Mouse (Mus musculus): ENCODE data around the gene Mib2.
"Not testable (repeated sequence)": the region's sequence is repeated elsewhere in the genome, so short reads cannot be mapped to it uniquely, and the experiment has no call there.

Mib2 gene

DNA sequence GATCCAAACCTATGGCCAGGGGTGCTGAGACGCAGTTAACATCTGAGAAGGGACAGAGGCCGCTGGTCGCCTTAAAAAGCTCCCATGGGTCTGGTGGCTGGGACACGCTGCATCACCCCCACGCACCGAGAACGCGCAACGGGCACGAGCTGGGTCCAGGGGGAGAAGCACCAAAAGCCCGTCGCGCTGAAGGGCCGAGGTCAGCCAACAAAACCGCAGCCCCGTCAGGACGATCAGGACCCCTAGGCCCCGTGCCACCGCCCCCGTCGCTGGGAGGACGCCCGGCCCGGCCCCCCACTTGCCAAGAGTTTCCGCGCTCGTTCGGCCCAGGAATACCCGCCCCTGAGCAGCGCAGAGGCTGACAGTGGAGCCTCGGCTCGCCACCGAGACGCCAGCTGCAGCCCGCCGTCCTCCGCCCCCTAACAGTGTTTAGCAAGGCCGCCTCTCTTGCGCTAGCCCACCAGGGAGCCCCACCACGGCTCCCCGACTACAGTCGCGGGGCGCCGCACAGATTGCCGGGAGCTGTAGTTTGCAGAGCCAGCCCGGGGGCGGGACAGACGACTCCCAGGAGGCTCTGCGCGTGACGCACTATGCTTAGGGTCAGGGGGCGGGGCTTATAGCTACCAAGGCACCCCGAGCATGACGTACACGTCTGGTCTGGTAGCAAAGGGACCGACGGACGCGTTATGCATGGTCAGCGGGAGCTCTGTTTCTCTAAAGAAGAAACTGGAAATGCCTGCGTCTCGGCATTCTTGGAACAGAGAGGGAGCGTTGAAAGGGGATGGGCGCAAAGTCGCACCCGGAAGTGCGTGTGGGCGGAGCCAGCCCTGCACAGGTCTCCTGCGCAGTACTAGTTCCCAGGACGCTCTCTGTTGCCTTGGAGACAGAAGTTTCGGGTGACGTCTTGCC, at the start of gene Mib2:
Mib2 (minus strand) TSS at position 510 of the 909 bp plus-strand sequence.
- peak; percentile 97 to 98 for DNase-seq (ENCODE audit: low spot score in 2 of 2)

GRCm38 (mm10) chr4:155710521-155711252, 41.7 kb upstream of the Mib2 start:
- no peak for DNase-seq (ENCODE audit: low spot score in 2 of 2)

GRCm38 (mm10) chr4:155708988-155709387, 40.0 kb upstream of the Mib2 start:
- DNase-seq (ENCODE audit: low spot score in 2 of 2) = no peak

DNA sequence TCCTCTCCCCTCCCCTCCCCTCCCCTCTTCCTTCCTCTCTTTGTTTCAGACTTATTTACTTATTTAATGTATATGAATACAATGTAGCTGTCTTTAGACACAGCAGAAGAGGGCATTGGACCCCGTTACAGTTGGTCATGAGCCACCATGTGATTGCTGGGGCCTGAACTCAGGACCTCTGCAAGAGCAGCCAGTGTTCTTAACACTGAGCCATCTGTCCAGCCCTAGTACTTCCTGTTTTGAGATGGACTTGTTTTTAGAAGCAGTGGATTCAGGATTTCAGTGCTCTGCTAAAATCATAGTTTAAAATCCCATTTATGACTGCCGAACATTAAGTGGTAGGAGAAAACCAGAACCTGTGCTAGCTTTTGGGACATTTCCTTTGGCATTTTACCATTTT, 39.6 kb upstream of the Mib2 start:
- DNase-seq (ENCODE audit: low spot score in 2 of 2) = no peak

- DNase-seq (ENCODE audit: low spot score in 2 of 2) = no peak
These were observed 36.6 kb upstream of the Mib2 start for GRCm38 (mm10) chr4:155705592-155705929.

DNA sequence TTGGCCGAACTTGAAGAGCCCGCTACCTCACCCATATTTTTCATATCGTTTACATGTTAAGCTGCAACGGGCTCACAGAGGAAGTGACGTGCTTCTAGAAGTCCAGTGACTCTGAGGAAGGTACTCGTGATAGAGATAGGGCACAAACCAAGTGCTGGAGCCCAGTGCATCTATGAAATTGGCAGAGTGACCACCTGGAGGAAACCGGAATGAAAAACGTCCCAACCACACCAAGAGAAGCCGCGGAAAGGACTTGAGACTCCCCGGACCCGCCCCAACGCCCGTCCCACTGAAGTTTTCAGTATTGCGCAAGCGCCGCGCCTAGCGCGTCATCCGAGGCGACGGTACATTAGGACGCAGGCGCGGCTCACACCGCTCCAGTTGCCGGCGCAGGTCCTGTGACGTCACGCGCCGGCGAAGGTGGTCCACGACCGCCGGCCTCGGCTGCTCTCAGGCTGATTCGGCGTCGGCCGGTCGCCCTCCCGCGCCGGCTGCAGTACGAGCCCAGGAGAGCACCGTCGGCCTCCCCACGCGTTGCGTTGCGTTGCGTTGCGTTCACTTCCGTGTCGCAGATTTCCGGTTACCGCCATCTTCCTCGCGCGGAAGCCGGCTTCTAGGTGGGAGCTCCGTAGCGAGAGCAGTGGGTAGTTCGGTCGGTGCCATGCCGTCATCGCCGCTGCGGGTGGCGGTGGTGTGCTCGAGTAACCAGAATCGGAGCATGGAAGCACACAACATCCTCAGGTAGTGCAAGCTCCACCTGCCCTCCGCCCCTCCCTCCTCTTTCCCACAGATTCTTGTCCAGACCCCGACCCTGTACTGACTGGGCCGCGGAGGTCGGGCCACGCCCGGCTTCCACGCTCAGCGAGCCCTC, 36.0 kb upstream of the Mib2 start, which contains the start of gene Ssu72:
Ssu72 (plus strand) TSS at position 80 of the 871 bp plus-strand sequence.
- DNase-seq (ENCODE audit: low spot score in 2 of 2) = peak; percentile 88 to 94

GRCm38 (mm10) chr4:155703425-155703929, 34.5 kb upstream of the Mib2 start:
- DNase-seq (ENCODE audit: low spot score in 2 of 2) = no peak

- no peak for DNase-seq (ENCODE audit: low spot score in 2 of 2)
These were observed 31.4 kb upstream of the Mib2 start for GRCm38 (mm10) chr4:155700425-155700824.

- no peak for DNase-seq (ENCODE audit: low spot score in 2 of 2)
These were observed 27.6 kb upstream of the Mib2 start for GRCm38 (mm10) chr4:155696261-155697255.

- no peak for DNase-seq (ENCODE audit: low spot score in 2 of 2)
These were observed 26.6 kb upstream of the Mib2 start for GRCm38 (mm10) chr4:155695531-155696062.

- DNase-seq (ENCODE audit: low spot score in 2 of 2) = peak; percentile 64 to 76
These were observed 25.7 kb upstream of the Mib2 start for GRCm38 (mm10) chr4:155694482-155695401.

- peak; percentile 67 to 80 for DNase-seq (ENCODE audit: low spot score in 2 of 2)
These were observed 25.1 kb upstream of the Mib2 start, which contains the start of gene Fndc10 for GRCm38 (mm10) chr4:155694111-155694481. Gene Fndc10 (plus strand): TSS chr4:155694342.

DNA sequence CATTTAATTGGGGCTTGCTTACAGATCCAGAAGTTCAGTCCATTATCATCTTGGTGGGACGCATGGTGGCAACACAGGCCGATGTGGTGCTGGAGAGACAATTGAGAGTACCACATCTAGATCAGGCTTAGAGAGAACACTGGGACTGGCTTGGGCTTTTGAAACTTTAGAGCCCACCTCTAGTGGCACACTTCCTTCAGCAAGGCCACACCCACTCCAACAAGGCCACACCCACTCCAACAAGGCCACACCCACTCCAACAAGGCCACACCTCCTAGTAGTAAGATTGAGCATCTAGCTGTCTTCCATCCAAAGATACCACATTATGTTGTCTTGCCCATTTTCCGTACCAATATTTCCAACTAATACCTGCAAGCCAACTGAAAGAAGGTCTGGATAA, 23.4 kb upstream of the Mib2 start:
- no peak for DNase-seq (ENCODE audit: low spot score in 2 of 2)

- no peak for DNase-seq (ENCODE audit: low spot score in 2 of 2)
These were observed 21.8 kb upstream of the Mib2 start for GRCm38 (mm10) chr4:155690571-155691375.

DNA sequence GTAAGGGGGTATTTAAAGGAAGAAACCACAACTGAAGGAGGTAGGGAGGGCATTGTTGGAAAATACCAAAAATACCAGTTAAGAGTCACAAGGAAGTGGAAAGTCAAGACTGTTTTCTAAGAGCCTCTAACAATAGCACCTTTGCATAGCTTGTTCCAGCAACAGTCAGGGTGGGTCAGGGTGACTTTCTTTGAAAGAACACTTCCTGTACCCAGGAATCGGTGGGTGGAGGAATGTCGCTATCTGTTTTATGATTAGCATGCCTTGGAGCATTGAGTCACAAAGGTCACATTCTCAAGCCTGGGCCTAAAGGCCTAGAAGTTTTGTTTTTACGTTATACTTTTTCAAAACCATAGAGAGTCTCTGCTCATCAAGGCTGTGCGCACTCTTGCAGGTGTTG, 18.8 kb upstream of the Mib2 start:
- DNase-seq (ENCODE audit: low spot score in 2 of 2) = not testable (repeated sequence)

- not testable (repeated sequence) for DNase-seq (ENCODE audit: low spot score in 2 of 2)
These were observed 14.8 kb upstream of the Mib2 start for GRCm38 (mm10) chr4:155683670-155684277.

- DNase-seq (ENCODE audit: low spot score in 2 of 2) = no peak
These were observed 7.0 kb upstream of the Mib2 start for GRCm38 (mm10) chr4:155675991-155676390.

DNA sequence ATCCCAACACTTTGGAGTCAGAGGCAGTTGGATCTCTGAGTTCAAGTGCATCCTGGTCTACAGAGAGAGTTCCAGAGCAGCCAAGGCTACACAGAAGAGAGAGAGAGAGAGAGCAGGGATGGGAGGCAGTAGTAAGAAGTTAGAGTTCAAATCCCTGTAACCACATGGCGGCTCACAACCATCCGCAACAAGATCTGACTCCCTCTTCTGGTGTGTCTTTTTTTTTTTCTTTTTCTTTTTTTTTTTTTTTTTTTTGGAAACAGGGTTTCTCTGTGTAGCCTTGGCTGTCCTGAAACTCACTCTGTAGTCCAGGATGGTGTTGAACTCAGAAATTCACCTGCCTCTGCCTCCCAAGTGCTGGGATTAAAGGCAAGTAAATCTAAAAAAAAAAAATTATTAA, 3.1 kb upstream of the Mib2 start:
- DNase-seq (ENCODE audit: low spot score in 2 of 2) = no peak
